8 mouse cellular contexts compared by ENCODE assay signal in genomic region chr9:68941037-68941436, GRCm38 (mm10).
DNase-seq lines count a peak whose midpoint lies in the region; ATAC-seq and TF ChIP-seq lines count a peak whose summit lies in the region.

No protein-coding gene starts in this region.

- H3K27ac ChIP-seq in kidney, embryonic 15.5 days = peak overlapping the region; percentile 61
- H3K27ac ChIP-seq in liver, postnatal 0 days (ENCODE audit: low read depth) = peak overlapping the region; percentile 55

- 70% methylated on average over 7 of the region's 7 CpGs for WGBS in kidney, embryonic 15.5 days
- 49% methylated on average over 7 of the region's 7 CpGs for WGBS in liver, postnatal 0 days (ENCODE audit: insufficient replicate concordance)

- no peak for TF ChIP-seq CTCF in liver, postnatal 0 days (IDR thresholded peaks at IDR 0.05; ENCODE audit: low read depth)

- peak; percentile 51; the same call in 1 of the 2 replicates for TF ChIP-seq EP300 in liver, postnatal 0 days (IDR thresholded peaks at IDR 0.05; ENCODE audit: low read depth)

- peak; percentile 81 for ATAC-seq in kidney, embryonic 15.5 days (replicated peaks; ENCODE audit: low FRiP score)
- peak; percentile 97 for ATAC-seq in liver, postnatal 0 days

- no peaks in the 10 kb centered on the region for H3K27me3 ChIP-seq in kidney, embryonic 15.5 days
- H3K27me3 ChIP-seq in liver, postnatal 0 days (ENCODE audit: insufficient read depth, low read length) = no peaks in the 10 kb centered on the region

- 0 out of 2 replicates have a peak, but pooled peaks cover 3% of the 10 kb centered on the region for H3K4me1 ChIP-seq in kidney, embryonic 15.5 days
- peaks cover 5% of the 10 kb centered on the region for H3K4me1 ChIP-seq in liver, postnatal 0 days (ENCODE audit: insufficient read depth)

- H3K4me2 ChIP-seq in kidney, embryonic 15.5 days = peak overlapping the region; percentile 10; the same call in 1 of the 2 replicates
- peak overlapping the region; percentile 9; the same call in 1 of the 2 replicates for H3K4me2 ChIP-seq in liver, postnatal 0 days (ENCODE audit: low read depth, low read length)

- no peaks in the 10 kb centered on the region for H3K36me3 ChIP-seq in kidney, embryonic 15.5 days
- no peaks in the 10 kb centered on the region for H3K36me3 ChIP-seq in liver, postnatal 0 days (replicated peaks; ENCODE audit: insufficient read depth, low read length)

- peak; percentile 87 for DNase-seq in gastrocnemius, adult 18-20 months (ENCODE audit: low spot score)
- DNase-seq in gastrocnemius, postnatal 4 days (ENCODE audit: low spot score in 2 of 2) = no peak
- DNase-seq in Muller cell, postnatal 12 days (ENCODE audit: inconsistent ontology term) = peak; percentile 77
- peak; percentile 30 to 43 for DNase-seq in frontal cortex, postnatal 14 days (ENCODE audit: low spot score in 2 of 2)
- peak; percentile 51 for DNase-seq in liver, postnatal 0 days
- DNase-seq in spleen, postnatal 36 days (ENCODE audit: low spot score in 2 of 2) = no peak
- DNase-seq in urinary bladder, adult 2 months (ENCODE audit: low spot score) = no peak

- H3K9ac ChIP-seq in kidney, embryonic 15.5 days = no peak overlapping the region
- H3K9ac ChIP-seq in liver, postnatal 0 days (replicated peaks) = no peak overlapping the region

- no peaks in the 10 kb centered on the region for H3K9me3 ChIP-seq in kidney, embryonic 15.5 days (replicated peaks)
- no peaks in the 10 kb centered on the region for H3K9me3 ChIP-seq in liver, postnatal 0 days (ENCODE audit: low read length)

- H3K4me3 ChIP-seq in kidney, embryonic 15.5 days (replicated peaks) = no peak overlapping the region
- H3K4me3 ChIP-seq in liver, postnatal 0 days (ENCODE audit: low read depth, low read length) = no peak overlapping the region

Comparison
In these comparisons a context has a peak if more than half of its experiments do, and no peak if none do; other contexts are left out.
1. DNase-seq: peak in gastrocnemius, adult 18-20 months (single experiment), Muller cell, postnatal 12 days (single experiment), frontal cortex, postnatal 14 days (2 of 2) and liver, postnatal 0 days (single experiment); none in gastrocnemius, postnatal 4 days (0 of 2), spleen, postnatal 36 days (0 of 2) and urinary bladder, adult 2 months (single experiment).